Mouse (Mus musculus): ENCODE measurements at regions not wholly inside any gene's neighbourhood (a gene's known extent, or its start where the extent isn't known, plus 50 kb on each side); places are given as distances from the start of the nearest gene placed in this dataset.
A peak's percentile ranks its signal among the peaks of the same experiment; 100 is the strongest.

DNA sequence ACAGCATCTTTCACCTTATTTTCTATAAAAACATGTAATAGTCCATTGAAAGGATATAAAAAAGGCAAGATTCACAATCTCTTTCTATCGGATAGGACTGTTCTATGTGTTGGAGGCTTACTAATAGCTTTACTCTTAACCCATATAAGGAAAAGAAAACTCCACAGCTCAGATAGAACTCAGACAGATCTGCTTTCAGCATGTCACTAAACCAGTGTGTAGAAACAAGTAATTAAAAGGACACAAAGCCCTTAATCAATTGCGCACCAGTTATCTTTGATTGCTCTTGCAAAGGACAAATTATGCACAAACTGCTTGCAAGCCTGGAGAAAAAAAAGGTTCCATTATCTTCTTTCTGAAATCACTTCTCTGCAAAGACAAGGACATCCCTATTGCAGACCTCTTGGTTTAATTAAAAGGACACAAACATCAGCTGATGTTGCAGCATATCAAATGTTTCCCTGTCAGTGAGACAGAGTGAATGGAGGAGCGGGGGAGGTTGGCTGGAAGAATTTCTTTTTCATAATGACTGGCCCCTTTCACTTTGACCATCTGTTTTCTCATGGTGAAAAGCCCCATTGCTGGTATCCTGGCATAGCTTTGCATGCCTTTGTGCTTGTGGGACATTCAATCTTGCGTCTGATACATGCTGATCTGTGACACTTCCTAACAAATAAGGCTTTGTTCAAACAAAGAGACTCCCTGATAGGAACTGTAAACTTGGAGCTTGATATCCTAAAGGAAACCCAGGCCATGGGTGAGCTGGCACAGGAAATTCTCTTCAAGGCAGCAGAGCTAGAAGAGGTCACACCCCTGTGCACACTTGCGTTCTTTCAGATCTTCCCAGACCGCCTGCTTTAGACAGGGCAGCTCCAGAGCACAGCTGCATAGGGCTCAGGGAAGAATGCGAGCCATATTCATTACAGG is 162.8 kb upstream of the Rgmb start:
- intact Hi-C loops (cut with DNase I), result no loop called here
- DNase-seq, result peak in 1 of 2 experiments; percentile 17
- TF ChIP-seq CTCF (IDR thresholded peaks at IDR 0.05) (no peak), POLR2A (IDR thresholded peaks at IDR 0.05; ENCODE audit: insufficient read depth, low read depth, low read length) (no peak), EP300 (IDR thresholded peaks at IDR 0.05; ENCODE audit: insufficient read depth, low read depth, low read length) (no peak)
- no peaks in the 10 kb centered on the region for H3K79me2 ChIP-seq (replicated peaks; ENCODE audit: control insufficient read depth, insufficient read depth, low read length)
- H3K27ac ChIP-seq, result no peak overlapping the region
- no peak overlapping the region for H3K9ac ChIP-seq (ENCODE audit: low read depth, low read length)
- no peak overlapping the region for H3K4me3 ChIP-seq
- H3K4me1 ChIP-seq (ENCODE audit: control insufficient read depth, insufficient read depth, low read length), result peaks cover 1% of the 10 kb centered on the region
- WGBS, result 37% methylated on average over 7 of the region's 7 CpGs
- H3K27me3 ChIP-seq (ENCODE audit: control insufficient read depth, insufficient read depth, low read length), result no peaks in the 10 kb centered on the region
- no peaks in the 10 kb centered on the region for H3K36me3 ChIP-seq (ENCODE audit: control insufficient read depth, insufficient read depth, low read length)

DNA sequence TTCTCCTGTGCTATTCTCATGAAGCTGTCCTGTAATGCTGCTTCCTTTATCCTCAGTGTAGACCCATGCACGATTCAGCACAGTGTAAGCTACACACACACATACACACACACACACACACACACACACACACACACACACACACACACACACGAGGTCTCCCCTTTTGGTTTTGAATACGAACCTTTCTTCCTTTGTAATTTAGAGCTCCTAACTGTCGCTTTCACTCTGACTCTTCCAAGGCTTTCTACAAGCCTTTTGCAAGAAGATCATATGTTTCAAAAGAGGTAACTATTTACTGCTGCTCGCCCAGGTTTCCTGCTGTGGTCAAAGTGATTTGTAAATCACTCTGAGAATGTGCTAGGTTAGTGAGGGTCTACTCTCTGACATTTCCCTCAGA is 161.1 kb upstream of the Rgmb start:
- no peaks in the 10 kb centered on the region for H3K27me3 ChIP-seq (ENCODE audit: control insufficient read depth, insufficient read depth, low read length)
- H3K36me3 ChIP-seq (ENCODE audit: control insufficient read depth, insufficient read depth, low read length), result no peaks in the 10 kb centered on the region
- H3K4me3 ChIP-seq, result no peak overlapping the region
- no peak for TF ChIP-seq CTCF (IDR thresholded peaks at IDR 0.05)
- no peak for TF ChIP-seq POLR2A (IDR thresholded peaks at IDR 0.05; ENCODE audit: insufficient read depth, low read depth, low read length)
- no peak for TF ChIP-seq EP300 (IDR thresholded peaks at IDR 0.05; ENCODE audit: insufficient read depth, low read depth, low read length)
- H3K9ac ChIP-seq (ENCODE audit: low read depth, low read length), result no peak overlapping the region
- no peaks in the 10 kb centered on the region for H3K79me2 ChIP-seq (replicated peaks; ENCODE audit: control insufficient read depth, insufficient read depth, low read length)
- DNase-seq, result no peak
- no peak overlapping the region for H3K27ac ChIP-seq
- intact Hi-C loops (cut with DNase I), result no loop called here
- 72% methylated on average over 5 of the region's 5 CpGs for WGBS
- H3K4me1 ChIP-seq (ENCODE audit: control insufficient read depth, insufficient read depth, low read length), result peaks cover 1% of the 10 kb centered on the region; the same call in 1 of the 2 replicates

GRCm38 (mm10) chr17:15990303-15990702 is 159.5 kb upstream of the Rgmb start:
- Histone ChIP-seq H3K4me1 (ENCODE audit: control insufficient read depth, insufficient read depth, low read length) (no peaks in the 10 kb centered on the region; the same call in 1 of the 2 replicates), H3K27ac (no peak overlapping the region), H3K79me2 (replicated peaks; ENCODE audit: control insufficient read depth, insufficient read depth, low read length) (no peaks in the 10 kb centered on the region), H3K4me3 (no peak overlapping the region), H3K9ac (ENCODE audit: low read depth, low read length) (no peak overlapping the region), H3K36me3 (ENCODE audit: control insufficient read depth, insufficient read depth, low read length) (no peaks in the 10 kb centered on the region), H3K27me3 (ENCODE audit: control insufficient read depth, insufficient read depth, low read length) (no peaks in the 10 kb centered on the region)
- WGBS, result 46% methylated on average over 6 of the region's 6 CpGs
- TF ChIP-seq CTCF (IDR thresholded peaks at IDR 0.05) (no peak), POLR2A (IDR thresholded peaks at IDR 0.05; ENCODE audit: insufficient read depth, low read depth, low read length) (no peak), EP300 (IDR thresholded peaks at IDR 0.05; ENCODE audit: insufficient read depth, low read depth, low read length) (no peak)
- DNase-seq, result no peak
- intact Hi-C loops (cut with DNase I), result no loop called here

- no peak overlapping the region for H3K4me3 ChIP-seq
- no peak for DNase-seq
- H3K9ac ChIP-seq (ENCODE audit: low read depth, low read length), result no peak overlapping the region
- no peaks in the 10 kb centered on the region for H3K36me3 ChIP-seq (ENCODE audit: control insufficient read depth, insufficient read depth, low read length)
- TF ChIP-seq POLR2A (IDR thresholded peaks at IDR 0.05; ENCODE audit: insufficient read depth, low read depth, low read length) (no peak), EP300 (IDR thresholded peaks at IDR 0.05; ENCODE audit: insufficient read depth, low read depth, low read length) (no peak), CTCF (IDR thresholded peaks at IDR 0.05) (no peak)
- WGBS, result 58% methylated on average over 2 of the region's 2 CpGs
- no peaks in the 10 kb centered on the region for H3K27me3 ChIP-seq (ENCODE audit: control insufficient read depth, insufficient read depth, low read length)
- H3K4me1 ChIP-seq (ENCODE audit: control insufficient read depth, insufficient read depth, low read length), result no peaks in the 10 kb centered on the region
- intact Hi-C loops (cut with DNase I), result no loop called here
- H3K27ac ChIP-seq, result no peak overlapping the region
- no peaks in the 10 kb centered on the region for H3K79me2 ChIP-seq (replicated peaks; ENCODE audit: control insufficient read depth, insufficient read depth, low read length)
These were observed 150.7 kb upstream of the Rgmb start for GRCm38 (mm10) chr17:15981558-15981957.

DNA sequence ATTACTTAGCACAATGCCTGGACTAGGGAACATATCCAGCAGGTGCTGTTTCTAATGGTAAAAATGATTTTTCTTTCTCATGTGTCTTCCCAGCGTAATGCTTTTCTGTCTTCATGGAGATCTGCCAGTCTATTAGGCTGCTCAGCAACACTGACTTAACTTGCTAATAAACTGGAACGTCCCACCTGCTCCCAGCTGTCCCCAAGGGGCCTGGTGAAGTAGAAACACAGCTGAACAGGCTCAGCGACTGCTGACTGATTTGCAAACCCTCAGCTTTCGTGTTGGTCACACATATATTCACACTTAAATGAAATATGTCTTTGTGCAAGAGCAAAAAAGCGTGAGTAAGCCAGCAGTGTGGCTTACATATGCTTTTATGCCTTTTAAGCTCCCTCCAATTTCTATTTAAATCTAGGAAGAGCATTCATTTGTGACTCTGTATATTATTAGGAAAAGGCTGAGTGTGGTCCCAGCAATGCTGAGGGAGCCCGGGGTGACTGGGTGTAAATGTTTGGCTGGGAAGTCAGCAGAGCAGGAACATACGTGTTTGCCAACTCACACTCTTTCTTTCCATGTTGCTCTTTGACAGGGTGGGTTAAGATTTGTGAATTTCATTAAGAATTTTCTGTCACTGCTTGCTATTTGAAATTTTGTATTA is 146.7 kb upstream of the Rgmb start:
- Histone ChIP-seq H3K4me1 (ENCODE audit: control insufficient read depth, insufficient read depth, low read length) (no peaks in the 10 kb centered on the region), H3K27me3 (ENCODE audit: control insufficient read depth, insufficient read depth, low read length) (no peaks in the 10 kb centered on the region), H3K4me3 (no peak overlapping the region), H3K9ac (ENCODE audit: low read depth, low read length) (no peak overlapping the region), H3K79me2 (replicated peaks; ENCODE audit: control insufficient read depth, insufficient read depth, low read length) (no peaks in the 10 kb centered on the region), H3K27ac (no peak overlapping the region), H3K36me3 (ENCODE audit: control insufficient read depth, insufficient read depth, low read length) (no peaks in the 10 kb centered on the region)
- 61% methylated on average over 7 of the region's 7 CpGs for WGBS
- TF ChIP-seq EP300 (IDR thresholded peaks at IDR 0.05; ENCODE audit: insufficient read depth, low read depth, low read length), result no peak
- no peak for TF ChIP-seq CTCF (IDR thresholded peaks at IDR 0.05)
- no peak for TF ChIP-seq POLR2A (IDR thresholded peaks at IDR 0.05; ENCODE audit: insufficient read depth, low read depth, low read length)
- intact Hi-C loops (cut with DNase I), result no loop called here
- DNase-seq, result peak in 1 of 2 experiments; percentile 8

DNA sequence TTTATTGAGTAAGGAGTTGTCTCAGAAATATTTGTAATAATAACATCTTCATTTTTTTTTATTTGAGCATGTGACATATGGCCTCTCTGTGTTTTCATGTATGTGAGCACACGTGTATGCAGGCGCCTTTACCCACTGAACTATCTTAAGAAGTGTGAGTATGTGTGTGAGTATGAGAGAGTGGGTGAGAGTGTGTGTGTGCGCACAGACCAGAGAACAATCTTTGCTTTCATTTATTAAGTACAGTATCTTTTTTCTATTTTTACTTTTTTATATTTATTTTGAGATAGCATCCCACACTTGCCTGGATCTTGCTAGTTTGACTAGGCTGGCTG is 140.5 kb upstream of the Rgmb start:
- Histone ChIP-seq H3K4me1 (ENCODE audit: control insufficient read depth, insufficient read depth, low read length) (no peaks in the 10 kb centered on the region), H3K4me3 (no peak overlapping the region), H3K36me3 (ENCODE audit: control insufficient read depth, insufficient read depth, low read length) (no peaks in the 10 kb centered on the region), H3K27ac (no peak overlapping the region), H3K79me2 (replicated peaks; ENCODE audit: control insufficient read depth, insufficient read depth, low read length) (no peaks in the 10 kb centered on the region), H3K27me3 (ENCODE audit: control insufficient read depth, insufficient read depth, low read length) (no peaks in the 10 kb centered on the region), H3K9ac (ENCODE audit: low read depth, low read length) (no peak overlapping the region)
- WGBS, result 87% methylated on average over 3 of the region's 3 CpGs
- TF ChIP-seq EP300 (IDR thresholded peaks at IDR 0.05; ENCODE audit: insufficient read depth, low read depth, low read length) (no peak), CTCF (IDR thresholded peaks at IDR 0.05) (no peak), POLR2A (IDR thresholded peaks at IDR 0.05; ENCODE audit: insufficient read depth, low read depth, low read length) (no peak)
- DNase-seq, result no peak
- intact Hi-C loops (cut with DNase I), result no loop called here

All from heart, adult 2 months (tissue).